Mouse (Mus musculus) heart, adult 2 months (tissue): Measurements from ENCODE around the gene Pram1.

Source experiments
- CTCF ChIP-seq: fragments of 200-600 bp; IDR thresholded peaks from 2 replicates; pipeline ENCODE4 v1.8.1; 2022; ENCODE audit warnings: antibody characterized with exemption, mild to moderate bottlenecking, moderate library complexity
- EP300 ChIP-seq: fragments of 200-500 bp; IDR thresholded peaks from 2 replicates; pipeline ENCODE4 v1.6.1; 2011; ENCODE audit warnings: low read depth, low read length, control low read depth; ENCODE audit not compliant: insufficient read depth
- POLR2A ChIP-seq: fragments of 200-500 bp; IDR thresholded peaks from 2 replicates; pipeline ENCODE4 v1.6.1; 2011; ENCODE audit warnings: mild to moderate bottlenecking, low read depth, low read length, control low read depth; ENCODE audit not compliant: insufficient read depth

GRCm38 (mm10) chr17:33639743-33640142 lies 1.9 kb downstream of the Pram1 start:
- TF ChIP-seq CTCF (no peak), POLR2A (no peak), EP300 (no peak)
